Mouse (Mus musculus) gastrocnemius, postnatal 4 days (tissue): ENCODE measurements at regions not wholly inside any gene's neighbourhood (a gene's known extent, or its start where the extent isn't known, plus 50 kb on each side); places are given as distances from the start of the nearest gene placed in this dataset.

ENCODE experiments used
- DNase-seq, 2 experiments: peaks; one replicate each; pipeline ENCODE4 v3.0.0; 2021 to 2022; ENCODE audit warnings: low spot score in 2 of 2, mixed read lengths in 2 of 2

- DNase-seq: no peak
These were observed 853.6 kb downstream of the 5730522E02Rik start for GRCm38 (mm10) chr11:25356671-25357586.

- DNase-seq: no peak
These were observed 874.9 kb downstream of the 5730522E02Rik start for GRCm38 (mm10) chr11:25335667-25336066.

GRCm38 (mm10) chr11:25330696-25331095 lies 879.9 kb downstream of the 5730522E02Rik start:
- DNase-seq: no peak

- DNase-seq: no peak
These were observed 888.1 kb downstream of the 5730522E02Rik start for GRCm38 (mm10) chr11:25322426-25322825.

GRCm38 (mm10) chr11:25321494-25321893 lies 889.1 kb downstream of the 5730522E02Rik start:
- no peak for DNase-seq

- DNase-seq: no peak
These were observed 895.9 kb downstream of the 5730522E02Rik start for GRCm38 (mm10) chr11:25314645-25315044.

GRCm38 (mm10) chr11:25313879-25314278 lies 896.7 kb downstream of the 5730522E02Rik start:
- no peak for DNase-seq

- DNase-seq: no peak
These were observed 897.3 kb downstream of the 5730522E02Rik start for GRCm38 (mm10) chr11:25313308-25313707.

GRCm38 (mm10) chr11:25310754-25311153 lies 899.8 kb downstream of the 5730522E02Rik start:
- DNase-seq: no peak

- DNase-seq: peak; percentile 26 to 54
These were observed 909.4 kb downstream of the 5730522E02Rik start for GRCm38 (mm10) chr11:25301130-25301529.

GRCm38 (mm10) chr11:25288346-25288745 lies 922.2 kb downstream of the 5730522E02Rik start:
- no peak for DNase-seq

GRCm38 (mm10) chr11:25287458-25288247 lies 922.9 kb downstream of the 5730522E02Rik start:
- DNase-seq: no peak

- DNase-seq: no peak
These were observed 940.5 kb downstream of the 5730522E02Rik start for GRCm38 (mm10) chr11:25269936-25270540.

- DNase-seq: no peak
These were observed 947.7 kb downstream of the 5730522E02Rik start for GRCm38 (mm10) chr11:25262906-25263305.

GRCm38 (mm10) chr11:25259691-25260090 lies 950.9 kb downstream of the 5730522E02Rik start:
- DNase-seq: no peak

GRCm38 (mm10) chr11:25233360-25233890 lies 977.1 kb downstream of the 5730522E02Rik start:
- DNase-seq: no peak
